Mouse (Mus musculus) midbrain, embryonic 12.5 days (tissue): Measurements from ENCODE around the gene Ufm1. TPM values are rescaled to one million over a fixed set of nuclear protein-coding genes. Genes with fewer than 3 reads are reported as not detected.

Experiments
- ATAC-seq: fragments of 200-750 bp; cut with Nextera tagmentation; 2 replicates; pipeline ENCODE4 v1.8.0; 2017; ENCODE audit warnings: low read depth, moderate TSS enrichment, moderate library complexity; ENCODE audit not compliant: low FRiP score
- H3K27ac ChIP-seq: fragments of 300-500 bp; sonication (generic); replicated peaks from 2 replicates; pipeline ENCODE4 v1.5.1; 2016; ENCODE audit warnings: mild to moderate bottlenecking
- H3K27me3 ChIP-seq: fragments of 300-500 bp; sonication (generic); 2 replicates; pipeline ENCODE4 v1.6.1; 2016; ENCODE audit warnings: mild to moderate bottlenecking
- H3K36me3 ChIP-seq: fragments of 300-500 bp; sonication (generic); 2 replicates; pipeline ENCODE4 v1.6.1; 2016
- H3K4me1 ChIP-seq: fragments of 300-500 bp; sonication (generic); 2 replicates; pipeline ENCODE4 v1.6.1; 2016
- H3K4me2 ChIP-seq: fragments of 300-500 bp; sonication (generic); replicated peaks from 2 replicates; pipeline ENCODE4 v1.6.1; 2016; ENCODE audit warnings: mild to moderate bottlenecking, moderate library complexity
- H3K4me3 ChIP-seq: fragments of 300-500 bp; sonication (generic); 2 replicates; pipeline ENCODE4 v1.5.1; 2016; ENCODE audit warnings: mild to moderate bottlenecking
- H3K9ac ChIP-seq: fragments of 300-500 bp; sonication (generic); replicated peaks from 2 replicates; pipeline ENCODE4 v1.6.1; 2016; ENCODE audit warnings: mild to moderate bottlenecking, moderate library complexity
- H3K9me3 ChIP-seq: fragments of 300-500 bp; sonication (generic); 2 replicates; pipeline ENCODE4 v1.6.1; 2016; ENCODE audit warnings: mild to moderate bottlenecking
- WGBS: fragments of 180-500 bp; shearing (Covaris S2); methylation state at CpG from one replicate; pipeline ENCODE4 v1.1.7; 2016; 5-methylcytosine and 5-hydroxymethylcytosine counted together
- polyA plus RNA-seq: library from polyadenylated mRNA; unstranded; fragments of >200 nt; fragmentation: Nextera tagmentation; extraction: Ambion mirVana; gene quantifications from 2 replicates; pipeline ENCODE4 v1.2.1, GENCODE M21; 2016

Gene Ufm1
- polyA plus RNA-seq, 1 experiment from 2014 or later, result 101 TPM

DNA sequence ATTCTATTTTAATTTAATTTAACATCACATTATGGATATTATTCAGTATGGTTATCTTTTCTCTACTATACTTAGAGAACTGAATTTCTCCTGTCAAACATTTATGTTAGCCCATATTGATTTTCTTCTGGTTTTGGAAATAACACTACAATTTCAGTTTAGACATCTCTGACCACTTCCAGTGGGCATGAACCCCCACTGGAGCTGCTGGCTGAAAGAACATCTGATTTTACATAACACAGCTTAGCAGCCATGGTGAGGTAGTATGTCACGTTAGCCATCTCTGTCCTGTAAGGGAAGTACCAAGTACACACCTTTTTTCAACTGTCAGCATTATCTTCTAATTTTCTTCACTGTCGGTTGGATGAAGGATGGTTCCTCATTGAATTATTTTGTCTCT, 18.8 kb downstream of the Ufm1 start, which contains the start of gene Gm10985:
Gene Gm10985, plus strand, starts transcription at position 301 of the 400 bp plus-strand sequence.
- WGBS, result 78% methylated on average over 2 of the region's 2 CpGs
- H3K4me3 ChIP-seq, result no peak within 1 kb of the TSS
- H3K9ac ChIP-seq, result no peak within 1 kb of the TSS
- H3K27me3 ChIP-seq, result no peaks in the 10 kb centered on the region
- H3K4me1 ChIP-seq, result no peaks in the 10 kb centered on the region
- ATAC-seq, result no peak
- H3K4me2 ChIP-seq, result no peak within 1 kb of the TSS
- H3K9me3 ChIP-seq, result no peaks in the 10 kb centered on the region
- H3K27ac ChIP-seq, result no peak within 1 kb of the TSS
- no peaks in the 10 kb centered on the region for H3K36me3 ChIP-seq

DNA sequence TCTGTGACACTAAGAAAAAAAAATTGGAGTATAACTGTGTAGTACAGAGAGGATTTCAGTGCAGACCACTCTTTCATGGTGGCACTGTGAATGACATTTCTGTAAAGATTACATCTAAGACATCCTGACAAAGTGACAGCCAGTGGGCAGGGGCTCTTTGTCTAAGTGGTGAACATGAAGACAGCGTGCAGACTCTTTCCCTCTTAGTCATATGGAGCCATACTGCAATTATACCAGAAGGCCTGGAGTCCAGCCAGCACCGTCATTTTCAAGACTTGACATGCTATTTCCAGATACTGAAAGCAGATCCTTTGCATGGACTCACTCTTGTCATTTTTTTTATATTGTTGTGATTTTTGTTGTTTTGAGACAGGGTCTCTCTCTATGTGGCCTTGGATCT, 29.4 kb downstream of the Ufm1 start:
- Histone ChIP-seq H3K9ac (no peak overlapping the region), H3K4me1 (no peaks in the 10 kb centered on the region), H3K4me3 (no peak overlapping the region), H3K9me3 (no peaks in the 10 kb centered on the region), H3K27ac (no peak overlapping the region), H3K36me3 (no peaks in the 10 kb centered on the region), H3K27me3 (no peaks in the 10 kb centered on the region), H3K4me2 (no peak overlapping the region)
- 89% methylated on average over 2 of the region's 2 CpGs for WGBS
- ATAC-seq, result no peak

DNA sequence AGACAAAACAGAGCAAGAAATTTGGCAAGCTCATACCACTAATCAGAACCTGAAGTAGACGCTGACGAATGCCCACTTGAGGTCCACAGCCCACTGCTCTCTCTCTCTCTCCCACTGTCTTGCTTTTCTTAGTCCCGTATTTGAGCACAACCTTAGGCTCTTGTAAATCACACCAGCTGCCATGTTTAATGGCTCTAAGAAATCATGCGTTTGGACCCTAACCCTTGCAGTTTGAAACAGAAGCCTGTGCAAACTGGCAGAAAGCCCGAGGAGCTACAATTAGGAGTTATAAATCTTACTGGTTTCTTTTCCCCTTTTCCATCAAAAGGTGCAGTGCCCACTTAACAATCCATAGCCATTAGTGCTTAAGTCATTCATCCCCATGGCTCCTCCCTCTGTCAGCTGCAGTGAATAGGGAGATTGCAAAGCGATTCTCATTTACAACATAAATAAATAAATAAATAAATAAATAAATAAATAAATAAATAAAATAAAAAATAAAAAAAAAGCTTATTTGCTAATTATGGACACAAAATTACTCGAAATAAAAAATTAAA, 50.1 kb downstream of the Ufm1 start:
- Histone ChIP-seq H3K4me3 (no peak overlapping the region), H3K27ac (no peak overlapping the region), H3K36me3 (no peaks in the 10 kb centered on the region), H3K27me3 (no peaks in the 10 kb centered on the region), H3K4me2 (no peak overlapping the region), H3K9me3 (no peaks in the 10 kb centered on the region), H3K9ac (no peak overlapping the region), H3K4me1 (no peaks in the 10 kb centered on the region)
- WGBS, result 85% methylated on average over 7 of the region's 7 CpGs
- no peak for ATAC-seq

Other genes starting within 250 kb of the Ufm1 start
- gene Frem2, start 206.5 kb downstream of the Ufm1 start, polyA plus RNA-seq, result 1.6 and 2.0 TPM in 2 replicates
- gene Gm10985, start 18.7 kb downstream of the Ufm1 start, polyA plus RNA-seq, result not detected in 2 replicates